Mouse (Mus musculus) limb, embryonic 13.5 days (tissue): ENCODE measurements around the gene Tgif1. TPM values are rescaled to one million over a fixed set of nuclear protein-coding genes. Genes with fewer than 3 reads are reported as not detected.

Experiments
- ATAC-seq: fragments of 200-750 bp; cut with Nextera tagmentation; 2 replicates; pipeline ENCODE4 v1.8.0; 2017; ENCODE audit warnings: low read depth, moderate number of reproducible peaks, moderate TSS enrichment; ENCODE audit not compliant: low FRiP score
- H3K27ac ChIP-seq: fragments of 300-500 bp; sonication (generic); 2 replicates; pipeline ENCODE4 v1.5.1; 2015; ENCODE audit warnings: inconsistent platforms, mild to moderate bottlenecking, moderate library complexity
- H3K27me3 ChIP-seq: fragments of 300-500 bp; sonication (generic); 2 replicates; pipeline ENCODE4 v1.6.1; 2015; ENCODE audit warnings: mild to moderate bottlenecking, inconsistent platforms
- H3K36me3 ChIP-seq: fragments of 300-500 bp; sonication (generic); 2 replicates; pipeline ENCODE4 v1.6.1; 2015; ENCODE audit warnings: inconsistent platforms, mild to moderate bottlenecking, moderate library complexity
- H3K4me1 ChIP-seq: fragments of 300-500 bp; sonication (generic); 2 replicates; pipeline ENCODE4 v1.6.1; 2015; ENCODE audit warnings: inconsistent platforms
- H3K4me2 ChIP-seq: fragments of 300-500 bp; sonication (generic); replicated peaks from 2 replicates; pipeline ENCODE4 v1.6.1; 2015; ENCODE audit warnings: inconsistent platforms, mild to moderate bottlenecking, moderate library complexity
- H3K4me3 ChIP-seq: fragments of 300-500 bp; sonication (generic); 2 replicates; pipeline ENCODE4 v1.5.1; 2015; ENCODE audit warnings: moderate library complexity, mild to moderate bottlenecking, inconsistent platforms
- H3K9ac ChIP-seq: fragments of 300-500 bp; sonication (generic); 2 replicates; pipeline ENCODE4 v1.6.1; 2015; ENCODE audit warnings: mild to moderate bottlenecking, inconsistent platforms
- H3K9me3 ChIP-seq: fragments of 300-500 bp; sonication (generic); 2 replicates; pipeline ENCODE4 v1.6.1; 2016; ENCODE audit warnings: inconsistent platforms
- WGBS: fragments of 180-500 bp; shearing (Covaris S2); methylation state at CpG from one replicate; pipeline ENCODE4 v1.1.7; 2015; 5-methylcytosine and 5-hydroxymethylcytosine counted together
- polyA plus RNA-seq: library from polyadenylated mRNA; unstranded; fragments of >200 nt; fragmentation: Nextera tagmentation; extraction: Ambion mirVana; gene quantifications from 2 replicates; pipeline ENCODE4 v1.2.1, GENCODE M21; 2015

The Tgif1 gene
- polyA plus RNA-seq, 1 experiment from 2014 or later, result 103 TPM

GRCm38 (mm10) chr17:70817862-70818451 is 35.4 kb downstream of the Tgif1 start:
- Histone ChIP-seq H3K4me3 (peak overlapping the region; percentile 52), H3K4me1 (no peaks in the 10 kb centered on the region; the same call in 1 of the 2 replicates), H3K9ac (peak overlapping the region; percentile 69), H3K9me3 (no peaks in the 10 kb centered on the region), H3K27me3 (peaks cover 40% of the 10 kb centered on the region), H3K4me2 (peak overlapping the region; percentile 89), H3K36me3 (no peaks in the 10 kb centered on the region), H3K27ac (no peak overlapping the region)
- WGBS, result 2% methylated on average over 51 of the region's 51 CpGs
- no peak for ATAC-seq

- Histone ChIP-seq H3K4me3 (no peak overlapping the region), H3K36me3 (no peaks in the 10 kb centered on the region)
- WGBS, result 73% methylated on average over 8 of the region's 8 CpGs
Observed at GRCm38 (mm10) chr17:70815001-70815400, 38.3 kb downstream of the Tgif1 start.

GRCm38 (mm10) chr17:70810795-70811194 is 42.6 kb downstream of the Tgif1 start:
- Histone ChIP-seq H3K4me1 (no peaks in the 10 kb centered on the region), H3K36me3 (no peaks in the 10 kb centered on the region), H3K27ac (no peak overlapping the region), H3K9ac (no peak overlapping the region), H3K4me3 (no peak overlapping the region), H3K27me3 (no peaks in the 10 kb centered on the region), H3K9me3 (no peaks in the 10 kb centered on the region), H3K4me2 (no peak overlapping the region)
- no peak for ATAC-seq
- WGBS, result 48% methylated on average over 5 of the region's 5 CpGs

More at GRCm38 (mm10) chr17:70815001-70815400, 38.3 kb downstream of the Tgif1 start:
- Histone ChIP-seq H3K27ac (no peak overlapping the region), H3K4me2 (no peak overlapping the region), H3K27me3 (peaks cover 37% of the 10 kb centered on the region), H3K9me3 (no peaks in the 10 kb centered on the region), H3K9ac (no peak overlapping the region), H3K4me1 (no peaks in the 10 kb centered on the region; the same call in 1 of the 2 replicates)
- no peak for ATAC-seq

DNA sequence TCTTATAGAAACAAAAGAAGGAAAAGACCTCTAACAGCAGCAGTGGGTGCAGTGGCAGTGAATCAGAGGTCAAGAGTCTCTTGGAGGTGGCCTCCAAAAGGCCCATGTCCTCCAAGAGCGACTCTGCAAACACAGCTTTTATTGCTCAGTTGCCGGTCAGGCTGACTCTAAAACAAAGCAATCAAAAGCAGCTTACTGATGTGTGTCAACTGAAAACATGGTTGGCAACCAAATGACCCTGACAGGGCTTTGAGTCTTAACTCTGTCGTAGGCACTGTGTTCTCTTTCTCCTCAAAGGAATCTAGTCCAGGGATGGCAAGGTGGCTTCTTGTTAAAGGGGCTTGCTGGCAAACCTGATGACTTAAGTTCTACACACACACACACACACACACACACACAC is 43.6 kb downstream of the Tgif1 start:
- no peaks in the 10 kb centered on the region for H3K9me3 ChIP-seq
- no peaks in the 10 kb centered on the region for H3K4me1 ChIP-seq
- no peak for ATAC-seq
- 46% methylated on average over 3 of the region's 3 CpGs for WGBS
- H3K4me2 ChIP-seq, result no peak overlapping the region
- no peak overlapping the region for H3K4me3 ChIP-seq
- H3K27ac ChIP-seq, result no peak overlapping the region
- H3K9ac ChIP-seq, result no peak overlapping the region
- no peaks in the 10 kb centered on the region for H3K27me3 ChIP-seq
- H3K36me3 ChIP-seq, result no peaks in the 10 kb centered on the region

- no peak for ATAC-seq
- no peaks in the 10 kb centered on the region for H3K27me3 ChIP-seq
- WGBS, result 47% methylated on average over 14 of the region's 14 CpGs
- no peak overlapping the region for H3K27ac ChIP-seq
- no peaks in the 10 kb centered on the region for H3K4me1 ChIP-seq
- no peak overlapping the region for H3K9ac ChIP-seq
- no peaks in the 10 kb centered on the region for H3K36me3 ChIP-seq
- peak overlapping the region; percentile 27; the same call in 1 of the 2 replicates for H3K4me2 ChIP-seq
- H3K9me3 ChIP-seq, result no peaks in the 10 kb centered on the region
- H3K4me3 ChIP-seq, result no peak overlapping the region
Observed at GRCm38 (mm10) chr17:70808837-70809236, 44.5 kb downstream of the Tgif1 start.

- 96% methylated on average over 1 of the region's 1 CpGs for WGBS
- Histone ChIP-seq H3K27me3 (no peaks in the 10 kb centered on the region), H3K36me3 (no peaks in the 10 kb centered on the region), H3K27ac (no peak overlapping the region), H3K4me1 (no peaks in the 10 kb centered on the region), H3K9me3 (no peaks in the 10 kb centered on the region), H3K4me3 (no peak overlapping the region), H3K9ac (no peak overlapping the region), H3K4me2 (no peak overlapping the region)
- ATAC-seq, result no peak
Observed at GRCm38 (mm10) chr17:70807885-70808284, 45.5 kb downstream of the Tgif1 start.

- no peak overlapping the region for H3K4me3 ChIP-seq
- H3K36me3 ChIP-seq, result no peaks in the 10 kb centered on the region
- no peak overlapping the region for H3K9ac ChIP-seq
- no peak for ATAC-seq
- no peak overlapping the region for H3K27ac ChIP-seq
- no peaks in the 10 kb centered on the region for H3K4me1 ChIP-seq
- no peaks in the 10 kb centered on the region for H3K27me3 ChIP-seq
- no peak overlapping the region for H3K4me2 ChIP-seq
- no peaks in the 10 kb centered on the region for H3K9me3 ChIP-seq
- WGBS, result 94% methylated on average over 2 of the region's 2 CpGs
Observed at GRCm38 (mm10) chr17:70806600-70806999, 46.7 kb downstream of the Tgif1 start.

- Histone ChIP-seq H3K27me3 (no peaks in the 10 kb centered on the region), H3K4me2 (no peak overlapping the region), H3K9me3 (no peaks in the 10 kb centered on the region), H3K27ac (no peak overlapping the region), H3K9ac (no peak overlapping the region), H3K4me3 (no peak overlapping the region), H3K36me3 (no peaks in the 10 kb centered on the region), H3K4me1 (no peaks in the 10 kb centered on the region)
- WGBS, result 93% methylated on average over 9 of the region's 9 CpGs
- no peak for ATAC-seq
Observed at GRCm38 (mm10) chr17:70805866-70806265, 47.5 kb downstream of the Tgif1 start.

DNA sequence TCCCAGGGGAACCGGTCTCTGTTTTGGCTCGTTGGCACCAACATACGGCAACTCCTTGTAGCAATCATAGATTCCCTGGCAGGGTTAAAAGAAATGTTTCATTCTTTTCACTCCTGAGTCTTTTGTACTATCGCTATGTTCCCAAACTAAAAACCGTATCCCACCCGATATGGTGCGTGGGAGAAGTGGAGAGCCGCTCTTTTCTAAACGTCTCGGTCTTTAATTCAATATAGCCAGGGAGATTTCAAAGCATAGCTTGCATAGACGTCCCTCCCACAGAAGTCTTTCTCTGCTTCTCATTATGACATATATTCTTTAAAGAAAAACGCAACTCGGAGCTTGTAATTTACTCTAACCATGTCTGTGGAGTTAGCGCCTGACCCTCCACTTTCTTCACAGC is 51.3 kb downstream of the Tgif1 start:
- H3K27me3 ChIP-seq, result no peaks in the 10 kb centered on the region
- no peak for ATAC-seq
- no peak overlapping the region for H3K4me2 ChIP-seq
- H3K4me3 ChIP-seq, result no peak overlapping the region
- 76% methylated on average over 14 of the region's 14 CpGs for WGBS
- no peaks in the 10 kb centered on the region for H3K36me3 ChIP-seq
- no peaks in the 10 kb centered on the region for H3K9me3 ChIP-seq
- no peaks in the 10 kb centered on the region for H3K4me1 ChIP-seq
- H3K9ac ChIP-seq, result no peak overlapping the region
- H3K27ac ChIP-seq, result no peak overlapping the region

- Histone ChIP-seq H3K9me3 (no peaks in the 10 kb centered on the region), H3K4me3 (no peak overlapping the region), H3K9ac (no peak overlapping the region), H3K27ac (no peak overlapping the region), H3K4me2 (no peak overlapping the region), H3K27me3 (no peaks in the 10 kb centered on the region), H3K36me3 (no peaks in the 10 kb centered on the region), H3K4me1 (peaks cover 7% of the 10 kb centered on the region; the same call in 1 of the 2 replicates)
- no peak for ATAC-seq
- 73% methylated on average over 4 of the region's 4 CpGs for WGBS
Observed at GRCm38 (mm10) chr17:70799266-70799665, 54.1 kb downstream of the Tgif1 start.

DNA sequence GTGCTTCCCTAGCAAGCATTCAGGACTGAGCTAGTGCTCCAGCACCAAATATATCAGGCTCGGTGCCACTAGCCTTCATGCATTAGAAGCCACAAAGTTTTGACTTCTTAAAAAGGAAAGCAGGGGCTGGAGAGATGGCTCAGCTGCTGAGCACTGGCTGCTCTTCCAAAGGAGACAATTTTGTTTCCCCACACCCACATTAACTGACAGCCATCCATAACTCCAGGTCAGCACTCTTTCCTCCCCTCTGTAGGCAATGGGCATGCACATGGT is 55.6 kb downstream of the Tgif1 start:
- no peak overlapping the region for H3K27ac ChIP-seq
- no peaks in the 10 kb centered on the region for H3K9me3 ChIP-seq
- H3K4me3 ChIP-seq, result no peak overlapping the region
- 76% methylated on average over 1 of the region's 1 CpGs for WGBS
- H3K9ac ChIP-seq, result no peak overlapping the region
- H3K27me3 ChIP-seq, result no peaks in the 10 kb centered on the region
- H3K4me1 ChIP-seq, result peaks cover 11% of the 10 kb centered on the region; the same call in 1 of the 2 replicates
- ATAC-seq, result no peak
- no peak overlapping the region for H3K4me2 ChIP-seq
- no peaks in the 10 kb centered on the region for H3K36me3 ChIP-seq

- Histone ChIP-seq H3K4me3 (no peak overlapping the region), H3K27ac (no peak overlapping the region), H3K27me3 (no peaks in the 10 kb centered on the region), H3K4me1 (peaks cover 11% of the 10 kb centered on the region; the same call in 1 of the 2 replicates), H3K9me3 (no peaks in the 10 kb centered on the region), H3K4me2 (no peak overlapping the region), H3K9ac (no peak overlapping the region), H3K36me3 (no peaks in the 10 kb centered on the region)
- no peak for ATAC-seq
- WGBS, result 72% methylated on average over 8 of the region's 8 CpGs
Observed at GRCm38 (mm10) chr17:70796940-70797772, 56.2 kb downstream of the Tgif1 start.
